Mouse (Mus musculus) regulatory T cell (primary cell): Measurements from ENCODE around the gene Vmn2r72.

ENCODE experiments used
- in situ Hi-C: fragments of 300-600 bp; cut with MboI, MseI; formaldehyde crosslinking; loops from one replicate; pipeline ENCODE4 v1.15.1; 2025; ENCODE audit warnings: high pct_unique_total_duplicates

Gene Vmn2r72

DNA sequence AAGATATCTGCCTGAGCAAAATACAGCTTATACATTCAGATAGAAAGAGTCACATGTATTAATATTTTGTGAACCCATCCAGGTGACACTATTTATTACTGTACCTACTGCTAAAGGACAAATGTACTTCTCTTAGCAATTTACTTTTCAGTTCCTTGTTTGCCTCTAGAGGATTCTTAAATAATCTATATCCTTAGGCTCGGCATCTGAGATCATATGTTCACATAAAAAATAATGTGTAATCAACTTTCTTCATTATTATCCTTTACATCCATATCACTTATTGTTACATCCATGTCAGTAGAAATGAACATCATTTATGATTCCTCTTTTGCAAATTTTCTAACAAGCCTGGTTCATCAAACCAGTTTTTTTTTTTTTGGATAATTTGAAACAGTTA lies at the start of gene Vmn2r72:
TSS of gene Vmn2r72 (minus strand) at position 101 of the 400 bp plus-strand sequence.
- in situ Hi-C loops, result no loop called here
